Mouse (Mus musculus) induced T-regulatory cell, adult 2 months (primary cell): Measurements from ENCODE around the gene Olfr1016.

Experiments
- DNase-seq: peaks from one replicate; pipeline ENCODE4 v3.0.0-alpha.2; 2012; ENCODE audit warnings: low read depth

Gene Olfr1016

GRCm38 (mm10) chr2:85802444-85802843 is at the start of gene Olfr1016:
Gene Olfr1016, minus strand, starts transcription at chr2:85802544.
- DNase-seq, result no peak

GRCm38 (mm10) chr2:85846730-85847129 is 44.4 kb upstream of the Olfr1016 start, which contains the start of gene Olfr1020:
Gene Olfr1020, plus strand, starts transcription at chr2:85847030.
- no peak for DNase-seq

GRCm38 (mm10) chr2:85845383-85845782 is 43.0 kb upstream of the Olfr1016 start, which contains the start of gene Olfr1019:
Gene Olfr1019, minus strand, starts transcription at chr2:85845483.
- no peak for DNase-seq

DNA sequence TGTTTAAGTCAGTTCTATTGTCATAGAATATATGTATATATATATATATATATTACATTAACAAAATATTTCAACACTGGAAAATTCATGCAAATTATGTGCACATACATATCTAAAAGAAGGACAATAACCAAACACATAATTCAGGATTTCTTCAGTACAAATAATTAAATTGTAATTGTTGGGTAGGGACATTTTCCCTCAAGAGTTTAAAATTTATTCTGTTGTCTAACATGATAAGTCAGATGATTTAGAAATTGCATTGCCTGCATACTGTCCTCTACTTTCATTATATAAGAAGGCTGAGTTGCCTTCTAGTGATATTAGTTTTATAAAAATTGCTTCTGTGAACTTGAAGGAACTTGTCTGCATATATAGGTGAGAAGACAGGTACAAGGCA is 15.8 kb upstream of the Olfr1016 start, which contains the start of gene Olfr1018:
Olfr1018 (plus strand) TSS at position 301 of the 400 bp plus-strand sequence.
- no peak for DNase-seq

- no peak for DNase-seq
Observed at GRCm38 (mm10) chr2:85804501-85804900, 2.2 kb upstream of the Olfr1016 start.

- no peak for DNase-seq
Observed at GRCm38 (mm10) chr2:85792331-85792730, 10.0 kb downstream of the Olfr1016 start.

DNA sequence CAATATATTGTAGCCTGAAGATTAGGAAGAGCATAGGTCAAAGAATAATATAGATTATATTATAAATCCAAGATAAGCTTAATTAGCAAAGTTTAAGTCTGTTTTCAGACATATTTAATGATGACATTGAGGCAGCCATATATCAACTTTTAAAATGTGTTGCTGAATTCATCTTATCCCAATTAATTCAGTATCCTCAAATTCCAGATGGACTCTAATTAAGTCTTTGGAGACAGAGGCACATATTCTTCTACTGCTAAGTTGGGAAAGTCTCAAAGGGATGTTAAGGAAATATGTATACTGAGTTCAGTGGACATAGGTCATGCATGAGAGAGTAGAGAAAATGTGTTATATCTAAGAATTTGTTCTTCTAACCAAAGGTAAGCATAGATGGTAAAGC is 20.6 kb downstream of the Olfr1016 start, which contains the start of gene Olfr1015:
Olfr1015 (plus strand) TSS at position 301 of the 400 bp plus-strand sequence.
- no peak for DNase-seq

- no peak for DNase-seq
Observed at GRCm38 (mm10) chr2:85772413-85772812, 29.9 kb downstream of the Olfr1016 start, which contains the start of gene Olfr1014. Gene Olfr1014, plus strand, starts transcription at chr2:85772713.

DNA sequence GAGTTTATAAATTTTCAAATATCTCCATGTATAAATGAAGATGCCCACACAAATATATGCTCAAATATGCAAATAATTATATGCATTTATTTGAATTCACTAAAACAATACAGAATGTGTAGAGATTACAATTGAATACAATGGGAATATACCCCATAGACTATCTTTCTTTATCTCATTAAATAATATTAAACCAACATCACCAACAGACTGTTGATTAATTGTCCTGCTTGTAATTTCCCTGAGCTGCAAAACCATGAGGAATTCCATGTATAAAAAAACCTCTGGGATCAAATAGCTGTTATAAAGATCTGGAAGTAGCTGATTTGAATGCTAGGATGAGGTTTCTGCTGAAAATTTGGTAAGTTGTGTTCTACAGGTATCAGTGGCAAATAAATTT is 35.5 kb downstream of the Olfr1016 start, which contains the start of gene Olfr1013:
Olfr1013 (plus strand) TSS at position 301 of the 400 bp plus-strand sequence.
- DNase-seq, result no peak

GRCm38 (mm10) chr2:85762666-85763065 is 39.7 kb downstream of the Olfr1016 start, which contains the start of gene Olfr1012:
Gene Olfr1012, minus strand, starts transcription at chr2:85762766.
- no peak for DNase-seq

DNA sequence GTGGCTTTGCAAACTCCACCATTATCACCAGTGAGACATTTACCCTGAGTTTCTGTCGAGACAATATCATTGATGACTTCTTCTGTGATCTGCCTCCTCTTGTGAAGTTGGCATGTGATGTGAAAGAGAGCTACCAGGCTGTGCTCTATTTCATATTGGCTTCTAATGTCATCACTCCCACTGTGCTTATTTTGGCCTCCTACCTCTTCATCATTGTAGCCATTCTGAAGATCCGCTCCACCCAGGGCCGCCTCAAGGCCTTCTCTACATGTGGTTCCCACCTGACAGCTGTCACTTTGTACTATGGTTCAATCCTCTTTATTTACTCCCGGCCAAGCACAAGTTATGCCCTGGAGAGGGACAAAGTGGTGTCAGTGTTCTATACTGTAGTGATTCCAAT is 48.5 kb downstream of the Olfr1016 start:
- DNase-seq, result no peak
